Mouse (Mus musculus) liver, embryonic 14.5 days (tissue): ENCODE measurements at regions not wholly inside any gene's neighbourhood (a gene's known extent, or its start where the extent isn't known, plus 50 kb on each side); places are given as distances from the start of the nearest gene placed in this dataset.

Experiments used
- CTCF ChIP-seq: IDR thresholded peaks from 2 replicates; pipeline ENCODE4 v1.5.1; 2016; ENCODE audit warnings: antibody characterized with exemption, low read depth, control low read depth
- EP300 ChIP-seq: IDR thresholded peaks from 2 replicates; pipeline ENCODE4 v1.6.1; 2016; ENCODE audit warnings: antibody characterized with exemption, low read depth

- TF ChIP-seq CTCF (no peak), EP300 (no peak)
These were observed 122.0 kb upstream of the Rnaseh2b start for GRCm38 (mm10) chr14:62170385-62170784.
